Mouse (Mus musculus) hematopoietic stem cell, adult 5-6 weeks (primary cell): ENCODE data around the gene Mthfs. TPM values are rescaled to one million over a fixed set of nuclear protein-coding genes. Genes with fewer than 3 reads are reported as not detected.

Experiments
- ATAC-seq, 2 experiments: fragments of 125-278 bp in 1 of 2; replicated peaks in 1 of 2; 2 replicates each; pipeline ENCODE4 v1.8.0; 2016 to 2017; ENCODE audit warnings: inconsistent platforms in 2 of 2, mild to moderate bottlenecking in 2 of 2, moderate number of reproducible peaks in 2 of 2, low read depth in 1 of 2, moderate TSS enrichment in 1 of 2; ENCODE audit not compliant: low FRiP score in 2 of 2, poor library complexity in 2 of 2, severe bottlenecking in 2 of 2, insufficient read depth in 1 of 2, low TSS enrichment in 1 of 2
- total RNA-seq: library from RNA; stranded (forward); fragments of 172-1452, 232-1000 nt; gene quantifications from 2 replicates; pipeline ENCODE4 v1.2.3, GENCODE M21; 2017

Gene Mthfs
- total RNA-seq, 1 experiment from 2014 or later = 8.2 TPM

GRCm38 (mm10) chr9:89308357-89309194, 98.1 kb downstream of the Mthfs start:
- no peak for ATAC-seq

- ATAC-seq = no peak
Observed at GRCm38 (mm10) chr9:89309195-89309535, 98.7 kb downstream of the Mthfs start.

- no peak for ATAC-seq
Observed at GRCm38 (mm10) chr9:89311649-89312048, 101.2 kb downstream of the Mthfs start.

- no peak for ATAC-seq
Observed at GRCm38 (mm10) chr9:89373731-89374130, 163.3 kb downstream of the Mthfs start.

GRCm38 (mm10) chr9:89374650-89375049, 164.2 kb downstream of the Mthfs start:
- ATAC-seq = no peak

- no peak for ATAC-seq
Observed at GRCm38 (mm10) chr9:89403031-89403430, 192.6 kb downstream of the Mthfs start.

Other genes starting within 250 kb of the Mthfs start
- gene Trim43b, start 117.8 kb upstream of the Mthfs start, total RNA-seq = not detected in 2 replicates
- gene Bcl2a1b, start 11.5 kb upstream of the Mthfs start, total RNA-seq = 1.4 and 2.4 TPM in 2 replicates
- not detected in 2 replicates for gene Gm29094, start 11.3 kb upstream of the Mthfs start, total RNA-seq